Mouse (Mus musculus) right cerebral cortex, postnatal 4 days (tissue): ENCODE data around the gene Arid5b.
A peak's percentile ranks its signal among the peaks of the same experiment; 100 is the strongest.

ENCODE experiments used
- DNase-seq: peaks from one replicate; pipeline ENCODE4 v3.0.0-alpha.2; 2022

Arid5b gene

DNA sequence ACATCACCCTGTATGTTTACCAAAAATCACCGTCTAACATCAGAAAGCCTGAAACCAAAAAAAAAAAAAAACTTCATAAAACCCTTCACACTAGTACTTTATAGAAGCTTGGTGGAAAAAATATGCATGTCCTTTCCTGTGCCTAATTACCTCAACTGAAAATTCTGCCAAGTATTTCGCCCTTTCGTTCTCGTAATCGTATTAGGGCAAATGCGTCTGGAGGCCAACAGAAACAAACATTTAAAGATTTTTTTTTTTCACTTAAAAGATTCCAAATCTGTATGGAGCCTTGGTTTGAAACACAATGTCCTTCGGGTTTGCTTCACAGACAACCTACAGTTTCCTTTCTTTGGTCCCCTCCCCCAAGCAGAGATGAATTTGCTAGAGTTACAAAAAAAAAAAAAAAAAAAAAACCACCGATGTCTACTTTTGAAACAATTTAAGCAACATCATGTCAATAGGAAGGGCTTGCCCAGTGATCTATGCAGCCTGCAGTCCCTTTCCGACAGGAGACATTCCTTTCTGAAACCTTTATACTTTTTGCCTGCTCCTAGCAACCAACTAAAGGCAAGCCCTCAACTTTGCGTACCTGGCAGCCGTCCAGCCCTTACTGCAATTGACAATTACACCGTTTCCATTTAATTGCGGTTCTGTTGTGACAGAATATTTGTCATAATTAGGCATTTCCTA, 86.7 kb downstream of the Arid5b start:
- peak; percentile 67 for DNase-seq

DNA sequence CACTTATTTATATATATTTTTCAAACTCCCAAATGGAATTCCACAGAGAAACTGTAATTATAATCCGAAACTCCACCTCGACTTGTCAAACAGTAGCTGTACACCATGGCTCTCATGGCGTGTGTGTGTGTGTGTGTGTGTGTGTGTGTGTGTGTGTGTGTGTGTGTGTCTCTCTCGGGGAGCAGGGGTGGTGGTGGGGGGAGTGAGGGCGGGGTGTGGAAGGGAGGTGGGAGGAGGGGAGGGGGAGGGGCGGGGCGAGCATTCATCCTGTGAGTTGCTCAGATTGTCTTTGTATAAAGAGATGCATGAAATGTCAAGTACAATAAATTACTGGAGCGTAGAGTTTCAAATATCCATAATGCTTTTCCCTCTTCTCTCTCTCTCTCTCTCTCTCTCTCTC, 87.4 kb downstream of the Arid5b start:
- DNase-seq, result peak; percentile 22

DNA sequence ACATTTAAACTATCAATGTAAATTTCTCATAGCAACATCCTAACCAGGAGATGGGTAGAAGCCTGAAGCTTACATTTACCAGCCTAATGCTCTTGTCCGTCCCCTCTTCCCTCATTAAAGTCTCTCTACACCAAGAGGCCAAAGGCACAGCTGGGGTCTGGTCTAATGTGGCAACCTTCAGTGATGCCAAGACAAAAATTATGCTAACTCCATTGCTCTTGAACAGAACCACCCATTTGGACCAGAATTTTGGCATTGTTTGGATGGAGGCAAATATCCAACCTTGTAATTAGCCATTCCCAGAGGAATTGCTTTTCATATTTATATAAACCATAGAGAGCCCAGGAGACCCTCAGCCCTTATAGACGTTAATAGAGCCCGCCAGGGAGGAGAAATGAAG, 88.7 kb downstream of the Arid5b start:
- no peak for DNase-seq

- DNase-seq, result no peak
These were observed 95.4 kb downstream of the Arid5b start for GRCm38 (mm10) chr10:68183096-68183495.

DNA sequence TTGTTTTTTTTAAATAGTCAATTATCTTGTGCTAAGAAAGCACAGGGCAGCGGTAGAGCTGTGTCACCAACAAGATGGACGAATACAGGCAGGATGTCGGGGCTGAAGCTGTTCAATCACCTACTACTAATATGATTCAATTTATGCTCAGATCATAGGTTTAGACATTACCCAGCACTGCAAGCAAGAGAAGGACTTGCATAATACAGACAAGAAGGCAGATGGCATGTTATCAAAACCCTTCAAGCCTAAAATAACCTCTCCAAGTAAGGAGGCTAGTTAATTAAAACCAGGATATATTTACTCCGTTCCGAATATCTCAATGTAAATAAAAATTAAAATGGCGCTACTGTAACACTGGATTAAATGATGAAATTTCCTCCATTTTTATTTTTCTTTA, 96.3 kb downstream of the Arid5b start:
- DNase-seq, result no peak

- no peak for DNase-seq
These were observed 97.4 kb downstream of the Arid5b start for GRCm38 (mm10) chr10:68181156-68181555.

- no peak for DNase-seq
These were observed 97.8 kb downstream of the Arid5b start for GRCm38 (mm10) chr10:68180721-68181120.

DNA sequence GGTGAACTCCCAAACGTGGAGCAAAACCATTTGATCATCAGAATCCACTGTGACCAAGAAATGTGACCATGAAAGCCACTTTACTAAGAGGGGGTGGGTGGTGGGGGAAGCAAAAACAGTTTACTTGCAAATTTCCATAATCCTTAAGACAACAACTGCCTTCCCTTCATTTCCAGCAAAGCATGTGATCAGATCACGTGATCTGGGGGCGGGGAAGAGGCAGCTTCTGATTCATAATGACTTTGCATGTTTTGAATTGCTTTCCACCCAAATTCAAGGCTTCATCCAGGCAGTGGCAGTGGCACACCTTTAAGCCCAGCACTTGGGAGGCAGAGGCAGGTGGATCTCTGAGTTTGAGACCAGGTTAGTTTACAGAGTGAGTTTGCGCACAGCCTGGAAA, 98.4 kb downstream of the Arid5b start:
- no peak for DNase-seq

GRCm38 (mm10) chr10:68179741-68180140, 98.8 kb downstream of the Arid5b start:
- no peak for DNase-seq

GRCm38 (mm10) chr10:68179339-68179738, 99.2 kb downstream of the Arid5b start:
- DNase-seq, result no peak

- no peak for DNase-seq
These were observed 100.6 kb downstream of the Arid5b start for GRCm38 (mm10) chr10:68177697-68178485.

DNA sequence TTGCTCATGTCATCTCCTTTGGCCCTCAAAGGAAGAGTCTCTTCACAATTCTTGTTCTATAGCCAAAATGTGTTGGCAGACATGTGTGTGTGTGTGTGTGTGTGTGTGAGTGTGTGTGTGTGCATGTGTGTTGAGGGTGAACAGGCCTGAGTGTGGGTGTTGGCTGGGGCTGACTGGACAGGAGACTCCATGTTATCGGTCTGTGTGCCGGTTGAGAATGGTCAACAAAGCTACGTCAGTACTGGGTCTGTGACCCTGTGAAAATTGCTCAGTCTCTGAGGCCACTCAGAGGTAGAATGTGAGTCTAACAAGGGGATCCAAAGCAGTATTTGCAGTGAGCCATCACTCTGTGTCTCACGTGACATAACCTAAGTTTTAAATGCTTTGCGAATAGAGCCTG, 102.7 kb downstream of the Arid5b start:
- no peak for DNase-seq

- DNase-seq, result no peak
These were observed 104.9 kb downstream of the Arid5b start for GRCm38 (mm10) chr10:68173634-68174033.

- DNase-seq, result no peak
These were observed 105.6 kb downstream of the Arid5b start for GRCm38 (mm10) chr10:68172906-68173305.

DNA sequence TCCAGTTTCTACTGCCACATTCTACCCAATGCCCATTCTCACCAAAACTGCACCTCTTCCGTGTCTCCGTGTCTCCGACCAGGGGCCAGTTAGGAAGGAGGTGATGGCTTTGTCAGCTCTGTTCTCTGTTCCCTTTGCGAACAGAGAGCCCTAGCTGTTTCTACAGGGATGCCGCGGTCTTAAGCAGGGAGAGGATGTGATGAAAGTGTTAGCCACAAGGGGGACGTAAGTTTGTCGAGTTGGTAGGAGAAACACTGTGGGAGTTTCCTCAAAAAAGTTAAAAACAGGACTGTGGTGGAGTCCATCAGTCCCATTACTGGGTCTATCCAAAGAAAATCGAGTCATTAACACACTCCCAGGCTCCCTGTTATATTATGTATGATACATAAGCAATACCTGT, 106.6 kb downstream of the Arid5b start:
- no peak for DNase-seq

DNA sequence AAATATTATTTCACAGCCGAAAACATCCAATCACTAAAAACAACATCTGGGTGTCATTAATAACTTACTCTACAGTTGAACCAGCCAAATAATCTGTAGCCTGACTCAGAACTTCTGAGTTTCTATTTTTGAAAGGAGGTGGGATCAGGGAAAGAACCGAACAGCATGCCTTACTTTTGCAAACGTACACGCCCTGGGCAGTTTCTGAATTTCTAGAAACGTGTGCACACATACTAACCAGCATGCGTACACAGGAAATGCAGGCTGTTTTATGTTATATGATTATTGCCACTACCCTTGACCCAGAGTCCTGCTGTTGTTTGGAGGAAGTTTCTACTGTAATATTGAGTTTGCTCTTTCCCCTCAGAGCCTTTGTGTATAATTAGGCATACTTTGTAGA, 109.9 kb downstream of the Arid5b start:
- no peak for DNase-seq

DNA sequence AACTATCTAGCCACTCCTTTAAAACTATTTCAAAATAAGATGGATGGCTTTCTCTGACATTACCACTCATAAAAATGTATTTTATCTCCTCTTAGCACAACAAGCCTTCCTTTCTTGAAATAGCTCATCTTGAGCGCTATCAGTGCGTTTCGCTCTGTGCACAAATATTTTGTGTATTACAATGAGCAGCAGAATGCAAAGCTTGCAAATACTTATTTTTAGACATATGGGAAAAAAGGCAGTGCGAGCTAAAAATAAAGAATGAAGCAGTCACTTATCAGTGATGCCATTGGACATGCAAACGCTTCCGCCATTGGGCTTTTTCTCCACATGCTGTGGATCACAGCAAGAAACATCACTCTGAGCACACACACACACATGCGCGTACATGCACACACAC, 110.4 kb downstream of the Arid5b start:
- DNase-seq, result no peak

GRCm38 (mm10) chr10:68167118-68167517, 111.4 kb downstream of the Arid5b start:
- DNase-seq, result no peak

DNA sequence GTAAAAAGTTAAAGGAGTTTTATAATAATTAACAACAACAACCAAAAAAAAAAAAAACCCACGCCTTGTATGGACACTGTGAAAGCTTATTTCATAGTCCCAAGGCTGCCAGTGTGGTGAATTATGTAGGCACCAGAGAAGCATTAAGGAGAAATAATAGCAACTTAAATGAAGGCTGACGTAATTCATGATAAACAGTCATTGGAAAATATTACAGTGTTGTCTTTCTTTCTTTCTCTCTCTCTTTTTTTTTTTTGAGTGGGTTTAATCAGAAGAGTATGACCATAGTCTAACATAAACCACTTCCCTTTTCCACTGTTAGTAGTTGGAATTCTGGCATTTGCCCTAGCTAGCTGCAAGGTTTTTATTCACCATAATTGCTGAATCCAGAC, 111.8 kb downstream of the Arid5b start:
- DNase-seq, result no peak

DNA sequence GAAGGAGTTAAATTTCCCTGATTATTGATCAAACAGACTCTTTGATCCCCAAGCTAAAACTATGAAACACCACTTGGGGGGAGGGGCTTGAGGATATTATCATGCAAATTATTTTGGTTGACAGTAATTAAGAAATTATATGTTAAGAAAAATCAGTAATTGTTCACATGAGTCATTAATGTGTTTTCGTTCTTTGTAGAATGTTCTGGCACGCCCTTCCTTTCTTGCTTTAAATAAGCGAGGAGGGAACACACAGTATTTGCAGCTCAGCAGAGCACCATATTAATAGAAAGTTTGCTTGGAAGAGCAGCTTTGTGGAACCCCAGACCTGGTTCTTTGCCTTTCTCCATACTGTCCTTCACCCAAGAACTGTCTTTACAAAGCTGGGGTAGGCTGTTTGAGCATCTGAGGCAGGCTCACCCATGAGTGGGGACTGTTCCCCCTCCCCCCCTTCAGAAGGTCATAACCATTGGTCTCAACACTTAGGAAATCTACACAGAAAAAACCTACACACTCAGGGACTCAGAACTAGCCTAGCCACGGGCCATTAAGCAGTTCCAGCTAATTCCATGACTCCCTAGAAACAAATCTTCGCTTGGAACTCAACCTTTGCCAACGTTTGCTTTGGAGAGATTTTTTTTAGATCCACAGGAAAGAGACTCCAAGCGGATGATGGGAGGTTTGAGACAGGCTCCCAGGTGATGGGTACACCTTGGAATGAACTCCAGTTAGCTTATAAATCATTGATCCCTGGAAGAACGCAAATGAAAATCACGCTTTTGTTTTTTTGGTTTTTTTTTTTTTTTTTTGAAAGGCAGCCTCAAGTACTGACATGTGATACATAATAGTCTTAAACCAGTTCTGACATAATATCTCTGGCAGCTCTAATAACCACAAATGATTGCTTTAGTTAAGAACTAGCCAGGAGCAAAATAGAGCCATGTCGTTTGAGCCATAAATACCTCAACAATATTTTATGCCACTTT, 112.5 kb downstream of the Arid5b start:
- no peak for DNase-seq

GRCm38 (mm10) chr10:68164723-68165706, 113.5 kb downstream of the Arid5b start:
- no peak for DNase-seq

- DNase-seq, result no peak
These were observed 114.4 kb downstream of the Arid5b start for GRCm38 (mm10) chr10:68164137-68164536.
